Mouse (Mus musculus): ENCODE data around the gene Slc22a8. TPM values are rescaled to one million over a fixed set of nuclear protein-coding genes. Genes with fewer than 3 reads are reported as not detected.

The Slc22a8 gene
- total RNA-seq, 2 experiments from 2014 or later = 11.9 to 14.0 TPM

Other genes starting within 250 kb of the Slc22a8 start
- gene Slc22a30, start 186.1 kb upstream of the Slc22a8 start, total RNA-seq (2021) = not detected
- gene Slc22a6, start 26.8 kb downstream of the Slc22a8 start, total RNA-seq (2021) = 1 to 10 TPM; 9.1 to 9.4 TPM
- gene Chrm1, start 72.5 kb downstream of the Slc22a8 start, total RNA-seq (2021) = 100 to 1,000 TPM; 141 to 144 TPM
- 100 to 1,000 TPM; 148 to 152 TPM for gene Slc3a2, start 132.1 kb downstream of the Slc22a8 start, total RNA-seq (2021)
- 10 to 100 TPM; 46.9 to 50.5 TPM for gene Wdr74, start 144.6 kb downstream of the Slc22a8 start, total RNA-seq (2021)
- 1 to 10 TPM in 1 of 2 experiments, under 1 TPM in 1; 0.94 to 1.5 TPM for gene 1700092M07Rik, start 149.5 kb downstream of the Slc22a8 start, total RNA-seq (2021)
- 10 to 100 TPM; 70.1 to 72.7 TPM for gene Stx5a, start 150.2 kb downstream of the Slc22a8 start, total RNA-seq (2021)
- 10 to 100 TPM; 78.1 to 88.5 TPM for gene Nxf1, start 165.8 kb downstream of the Slc22a8 start, total RNA-seq (2021)
- 10 to 100 TPM; 57.3 to 63.7 TPM for gene Tmem223, start 179.7 kb downstream of the Slc22a8 start, total RNA-seq (2021)
- gene Tmem179b, start 183.2 kb downstream of the Slc22a8 start, total RNA-seq (2021) = 1 to 10 TPM; 7.6 to 7.8 TPM
- gene Taf6l, start 195.2 kb downstream of the Slc22a8 start, total RNA-seq (2021) = 10 to 100 TPM; 13.7 to 15.9 TPM
- 100 to 1,000 TPM; 106 to 107 TPM for gene Polr2g, start 207.3 kb downstream of the Slc22a8 start, total RNA-seq (2021)
- 1 to 10 TPM; 5.5 to 6.0 TPM for gene Zbtb3, start 211.3 kb downstream of the Slc22a8 start, total RNA-seq (2021)
- 10 to 100 TPM; 38.7 to 42.4 TPM for gene Ttc9c, start 228.1 kb downstream of the Slc22a8 start, total RNA-seq (2021)
- gene Hnrnpul2, start 228.8 kb downstream of the Slc22a8 start, total RNA-seq (2021) = 100 to 1,000 TPM; 123 to 127 TPM
- gene AC129217.1, start 238.5 kb downstream of the Slc22a8 start, total RNA-seq (2021) = 1 to 10 TPM in 1 of 2 experiments, not detected in 1; 2.3 TPM
- 100 to 1,000 TPM in 1 of 2 experiments, 10 to 100 TPM in 1; 98.1 to 112 TPM for gene Bscl2, start 246.2 kb downstream of the Slc22a8 start, total RNA-seq (2021)
- 100 to 1,000 TPM; 181 to 184 TPM for gene Gng3, start 247.9 kb downstream of the Slc22a8 start, total RNA-seq (2021)

Data from left cerebral cortex, adult 18-20 months (tissue).